Mouse (Mus musculus): ENCODE measurements around the gene Rusc2. TPM values are rescaled to one million over a fixed set of nuclear protein-coding genes. Genes with fewer than 3 reads are reported as not detected.

Gene Rusc2
- polyA plus RNA-seq, 1 experiment: 15.5 TPM

- H3K27me3 ChIP-seq (replicated peaks; ENCODE audit: control insufficient read depth, insufficient read depth, low read length): no peaks in the 10 kb centered on the region
- TF ChIP-seq CTCF (conservative IDR thresholded peaks at IDR 0.05; ENCODE audit: insufficient read depth, insufficient read length, low read depth, low read length) (no peak), POLR2A (IDR thresholded peaks at IDR 0.05; ENCODE audit: low read depth, low read length) (peak; percentile 5)
- WGBS: under 1% methylated on average over 75 of the region's 88 CpGs
- H3K27ac ChIP-seq (ENCODE audit: insufficient read depth, low read depth, low read length): peak overlapping the region; percentile 94
- H3K4me3 ChIP-seq (ENCODE audit: insufficient read depth, low read depth, low read length): peak overlapping the region; percentile 76
- peaks cover 5% of the 10 kb centered on the region; the same call in 1 of the 2 replicates for H3K4me1 ChIP-seq (ENCODE audit: control insufficient read depth, insufficient read depth, low read length)
- peak; percentile 85 for DNase-seq
- H3K36me3 ChIP-seq (ENCODE audit: control insufficient read depth, insufficient read depth, low read length): peaks cover 1% of the 10 kb centered on the region; the same call in 1 of the 2 replicates
Observed at GRCm38 (mm10) chr4:43442456-43443361, 60.9 kb downstream of the Rusc2 start.

DNA sequence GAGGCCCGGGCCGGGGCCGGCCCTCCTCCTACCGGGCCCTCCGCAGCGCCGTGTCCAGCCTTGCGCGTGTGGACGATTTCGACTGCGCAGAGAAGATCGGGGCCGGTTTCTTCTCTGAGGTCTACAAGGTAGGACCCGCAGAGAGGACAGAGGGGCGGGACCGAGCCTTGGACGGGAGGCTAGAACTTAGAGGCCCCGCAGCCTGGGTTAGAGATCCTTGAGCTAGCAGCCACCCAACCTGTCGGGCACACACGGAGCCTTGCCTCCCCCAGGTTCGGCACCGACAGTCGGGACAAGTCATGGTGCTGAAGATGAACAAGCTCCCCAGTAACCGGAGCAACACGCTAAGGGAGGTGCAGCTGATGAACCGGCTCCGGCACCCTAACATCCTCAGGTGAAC, 61.7 kb downstream of the Rusc2 start:
- no peak overlapping the region for H3K27ac ChIP-seq (ENCODE audit: insufficient read depth, low read depth, low read length)
- no peaks in the 10 kb centered on the region for H3K27me3 ChIP-seq (replicated peaks; ENCODE audit: control insufficient read depth, insufficient read depth, low read length)
- WGBS: 1% methylated on average over 28 of the region's 28 CpGs
- H3K4me3 ChIP-seq (ENCODE audit: insufficient read depth, low read depth, low read length): peak overlapping the region; percentile 76
- peaks cover 5% of the 10 kb centered on the region; the same call in 1 of the 2 replicates for H3K4me1 ChIP-seq (ENCODE audit: control insufficient read depth, insufficient read depth, low read length)
- peak; percentile 41 for DNase-seq
- H3K36me3 ChIP-seq (ENCODE audit: control insufficient read depth, insufficient read depth, low read length): peaks cover 1% of the 10 kb centered on the region; the same call in 1 of the 2 replicates
- no peak for TF ChIP-seq CTCF (conservative IDR thresholded peaks at IDR 0.05; ENCODE audit: insufficient read depth, insufficient read length, low read depth, low read length)
- TF ChIP-seq POLR2A (IDR thresholded peaks at IDR 0.05; ENCODE audit: low read depth, low read length): no peak

GRCm38 (mm10) chr4:43447251-43447650, 65.5 kb downstream of the Rusc2 start:
- Histone ChIP-seq H3K4me1 (ENCODE audit: control insufficient read depth, insufficient read depth, low read length) (peaks cover 5% of the 10 kb centered on the region; the same call in 1 of the 2 replicates), H3K36me3 (ENCODE audit: control insufficient read depth, insufficient read depth, low read length) (peaks cover 1% of the 10 kb centered on the region; the same call in 1 of the 2 replicates), H3K4me3 (ENCODE audit: insufficient read depth, low read depth, low read length) (no peak overlapping the region), H3K27me3 (replicated peaks; ENCODE audit: control insufficient read depth, insufficient read depth, low read length) (no peaks in the 10 kb centered on the region), H3K27ac (ENCODE audit: insufficient read depth, low read depth, low read length) (no peak overlapping the region)
- TF ChIP-seq CTCF (conservative IDR thresholded peaks at IDR 0.05; ENCODE audit: insufficient read depth, insufficient read length, low read depth, low read length) (no peak), POLR2A (IDR thresholded peaks at IDR 0.05; ENCODE audit: low read depth, low read length) (no peak)
- DNase-seq: no peak
- WGBS: 76% methylated on average over 13 of the region's 13 CpGs

GRCm38 (mm10) chr4:43448554-43448953, 66.8 kb downstream of the Rusc2 start:
- H3K36me3 ChIP-seq (ENCODE audit: control insufficient read depth, insufficient read depth, low read length): peaks cover 1% of the 10 kb centered on the region; the same call in 1 of the 2 replicates
- TF ChIP-seq POLR2A (IDR thresholded peaks at IDR 0.05; ENCODE audit: low read depth, low read length) (no peak), CTCF (conservative IDR thresholded peaks at IDR 0.05; ENCODE audit: insufficient read depth, insufficient read length, low read depth, low read length) (no peak)
- no peak overlapping the region for H3K27ac ChIP-seq (ENCODE audit: insufficient read depth, low read depth, low read length)
- 95% methylated on average over 3 of the region's 3 CpGs for WGBS
- H3K27me3 ChIP-seq (replicated peaks; ENCODE audit: control insufficient read depth, insufficient read depth, low read length): no peaks in the 10 kb centered on the region
- peaks cover 5% of the 10 kb centered on the region; the same call in 1 of the 2 replicates for H3K4me1 ChIP-seq (ENCODE audit: control insufficient read depth, insufficient read depth, low read length)
- H3K4me3 ChIP-seq (ENCODE audit: insufficient read depth, low read depth, low read length): no peak overlapping the region
- DNase-seq: no peak

DNA sequence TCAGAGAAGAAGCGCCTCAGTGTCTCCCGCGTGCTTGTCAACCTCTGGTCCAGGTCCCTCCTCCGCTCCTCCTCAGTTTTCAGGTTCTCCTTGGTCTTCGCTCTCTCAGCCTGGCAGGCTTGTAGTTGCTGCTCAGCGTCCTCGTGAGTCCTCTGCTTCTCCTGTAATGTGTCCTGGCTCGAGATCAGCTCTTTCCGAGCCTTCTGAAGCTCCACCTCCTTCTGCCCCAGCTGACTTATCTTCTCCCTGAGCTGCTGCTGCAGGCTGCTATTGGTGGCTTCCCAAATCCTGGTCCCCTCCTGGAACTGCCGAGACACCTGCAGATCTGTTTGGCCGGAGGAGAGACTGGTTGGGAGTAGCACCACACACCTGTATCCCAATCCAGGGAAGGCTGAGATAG, 70.5 kb downstream of the Rusc2 start:
- Histone ChIP-seq H3K27ac (ENCODE audit: insufficient read depth, low read depth, low read length) (no peak overlapping the region), H3K36me3 (ENCODE audit: control insufficient read depth, insufficient read depth, low read length) (no peaks in the 10 kb centered on the region), H3K4me3 (ENCODE audit: insufficient read depth, low read depth, low read length) (no peak overlapping the region), H3K4me1 (ENCODE audit: control insufficient read depth, insufficient read depth, low read length) (peaks cover 5% of the 10 kb centered on the region; the same call in 1 of the 2 replicates), H3K27me3 (replicated peaks; ENCODE audit: control insufficient read depth, insufficient read depth, low read length) (no peaks in the 10 kb centered on the region)
- TF ChIP-seq POLR2A (IDR thresholded peaks at IDR 0.05; ENCODE audit: low read depth, low read length) (no peak), CTCF (conservative IDR thresholded peaks at IDR 0.05; ENCODE audit: insufficient read depth, insufficient read length, low read depth, low read length) (no peak)
- peak; percentile 34 for DNase-seq
- WGBS: 59% methylated on average over 11 of the region's 11 CpGs

DNA sequence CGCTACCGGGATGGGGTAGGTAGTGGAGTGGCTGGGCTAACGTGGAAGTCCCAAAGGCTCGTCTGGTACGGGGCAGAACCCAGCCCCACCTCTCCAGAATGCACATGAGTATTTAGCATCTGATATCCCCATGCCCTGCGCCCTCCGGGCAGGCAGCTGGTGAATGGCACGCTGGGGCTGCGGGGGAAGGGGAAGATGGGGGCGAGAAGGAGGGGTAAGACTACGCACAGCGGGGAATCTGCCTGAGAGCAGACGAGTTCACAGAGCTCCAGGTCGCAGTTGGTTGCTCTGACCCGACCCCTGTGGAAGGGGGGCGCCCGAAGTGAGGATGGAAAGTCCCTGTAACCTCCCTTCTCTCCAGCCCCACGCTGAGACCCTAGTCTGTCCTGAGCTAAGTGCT, 71.6 kb downstream of the Rusc2 start:
- Histone ChIP-seq H3K4me3 (ENCODE audit: insufficient read depth, low read depth, low read length) (peak overlapping the region; percentile 18; the same call in 1 of the 2 replicates), H3K27me3 (replicated peaks; ENCODE audit: control insufficient read depth, insufficient read depth, low read length) (no peaks in the 10 kb centered on the region), H3K36me3 (ENCODE audit: control insufficient read depth, insufficient read depth, low read length) (no peaks in the 10 kb centered on the region), H3K4me1 (ENCODE audit: control insufficient read depth, insufficient read depth, low read length) (peaks cover 5% of the 10 kb centered on the region; the same call in 1 of the 2 replicates), H3K27ac (ENCODE audit: insufficient read depth, low read depth, low read length) (no peak overlapping the region)
- no peak for TF ChIP-seq CTCF (conservative IDR thresholded peaks at IDR 0.05; ENCODE audit: insufficient read depth, insufficient read length, low read depth, low read length)
- no peak for TF ChIP-seq POLR2A (IDR thresholded peaks at IDR 0.05; ENCODE audit: low read depth, low read length)
- 2% methylated on average over 18 of the region's 18 CpGs for WGBS
- DNase-seq: no peak
